Mouse (Mus musculus) megakaryocyte progenitor cell, adult 5-6 weeks (primary cell): ENCODE data around the gene Ctsc. TPM values are rescaled to one million over a fixed set of nuclear protein-coding genes. Genes with fewer than 3 reads are reported as not detected.

Experiments used
- total RNA-seq, 2 experiments: library from RNA; stranded (forward) in 1 of 2; stranded (reverse) in 1 of 2; fragments of 157-497, 149-512 nt in 1 of 2; fragments of 200-1000 nt in 1 of 2; gene quantifications; 2 replicates each; pipeline versions ENCODE4 v1.2.3 to v1.2.4; 2015 to 2017

Gene Ctsc
- total RNA-seq, 2 experiments from 2014 or later, result 87.4 to 100 TPM

Other genes with a start within 250 kb of the Ctsc start
- gene Rab38, start 152.2 kb downstream of the Ctsc start, total RNA-seq (2015), result 27.3 and 39.1 TPM in 2 replicates
- gene Rab38, start 152.2 kb downstream of the Ctsc start, total RNA-seq (2017), result 21.7 and 31.9 TPM in 2 replicates